Mouse (Mus musculus): ENCODE measurements around the gene Snapc4. TPM values are rescaled to one million over a fixed set of nuclear protein-coding genes. Genes with fewer than 3 reads are reported as not detected.
"Not testable (repeated sequence)": the region's sequence is repeated elsewhere in the genome, so short reads cannot be mapped to it uniquely, and the experiment has no call there.

Gene Snapc4
- polyA plus RNA-seq, 1 experiment = 69.7 TPM

GRCm38 (mm10) chr2:26380871-26381270 is 418 bp upstream of the Snapc4 start:
- DNase-seq (ENCODE audit: low read depth) = not testable (repeated sequence)

DNA sequence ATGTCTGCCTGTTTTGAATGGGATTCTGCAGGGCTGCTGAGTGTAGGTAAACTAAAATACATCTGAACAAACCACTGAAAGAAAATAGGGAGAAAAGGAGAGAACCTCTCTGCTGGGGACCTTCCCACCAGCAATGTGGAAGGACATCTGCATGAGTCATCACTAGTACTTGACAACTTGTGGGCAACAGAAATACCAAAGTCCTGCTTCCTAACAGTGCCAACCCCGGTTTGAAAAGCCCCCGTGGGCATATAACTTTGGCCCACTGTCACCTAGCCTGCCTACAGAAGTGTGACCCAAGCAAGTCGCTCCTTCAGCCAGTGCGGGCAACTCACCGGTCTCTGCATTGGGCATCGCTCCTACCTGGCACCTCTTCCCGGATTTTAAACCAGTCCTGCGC is 8.1 kb downstream of the Snapc4 start:
- DNase-seq (ENCODE audit: low read depth) = no peak

DNA sequence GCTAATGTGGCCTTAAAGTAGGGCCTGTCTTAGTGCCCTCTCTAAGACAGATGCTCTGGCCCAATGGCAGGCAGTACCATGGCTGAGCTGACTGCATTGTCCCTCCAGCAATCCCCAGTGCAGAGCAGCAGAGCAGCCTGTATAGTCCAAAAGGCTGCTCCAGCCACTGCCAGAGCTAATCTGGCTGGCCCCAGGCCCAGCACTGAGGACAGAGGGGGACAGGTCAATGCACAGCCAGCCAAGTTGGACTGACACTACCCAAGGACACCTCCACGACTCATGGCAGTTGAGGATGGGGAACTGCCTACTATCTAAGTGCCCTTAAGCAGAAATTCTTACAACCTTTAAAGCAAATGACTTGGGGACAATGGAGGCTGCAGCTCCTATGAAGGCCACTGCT is 11.9 kb downstream of the Snapc4 start:
- DNase-seq (ENCODE audit: low read depth) = no peak

GRCm38 (mm10) chr2:26367911-26368310 is 12.5 kb downstream of the Snapc4 start:
- DNase-seq (ENCODE audit: low read depth) = no peak

DNA sequence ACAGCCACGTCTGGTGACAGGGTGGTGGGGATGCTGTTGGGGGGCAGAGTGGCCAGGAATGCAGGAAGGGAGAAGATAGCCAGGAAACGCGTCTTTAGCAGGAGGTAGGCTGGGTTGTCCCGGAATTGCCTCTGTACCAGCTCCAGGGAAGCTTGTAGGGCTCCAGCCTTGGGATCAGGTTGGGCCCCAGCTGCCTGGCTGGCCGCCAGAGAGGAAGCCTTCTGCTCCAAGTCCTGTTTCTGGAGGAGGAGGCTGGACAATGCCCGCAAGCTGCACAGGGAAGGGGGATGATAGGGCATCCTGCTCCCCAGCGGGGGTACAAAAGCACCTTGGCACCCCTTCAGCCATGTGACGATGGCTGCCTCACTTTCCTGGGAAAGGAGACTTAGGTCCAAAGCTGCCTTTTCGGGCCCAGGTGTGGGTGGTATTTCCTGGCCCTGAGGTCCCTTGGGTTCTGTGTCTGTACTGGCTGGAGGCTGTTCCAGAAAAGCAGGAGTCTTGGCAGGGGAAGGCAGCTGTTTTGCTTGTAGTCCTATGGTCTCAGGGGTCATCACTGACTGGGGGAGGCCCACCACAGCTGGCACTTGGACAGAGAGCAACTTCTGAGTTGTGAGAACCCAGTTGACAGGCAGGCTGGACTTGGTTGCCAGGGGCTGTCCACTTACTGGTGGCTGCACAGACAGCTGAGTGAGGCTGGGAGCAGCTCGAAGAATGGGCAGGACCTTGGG is 15.6 kb downstream of the Snapc4 start:
- no peak for DNase-seq (ENCODE audit: low read depth)

DNA sequence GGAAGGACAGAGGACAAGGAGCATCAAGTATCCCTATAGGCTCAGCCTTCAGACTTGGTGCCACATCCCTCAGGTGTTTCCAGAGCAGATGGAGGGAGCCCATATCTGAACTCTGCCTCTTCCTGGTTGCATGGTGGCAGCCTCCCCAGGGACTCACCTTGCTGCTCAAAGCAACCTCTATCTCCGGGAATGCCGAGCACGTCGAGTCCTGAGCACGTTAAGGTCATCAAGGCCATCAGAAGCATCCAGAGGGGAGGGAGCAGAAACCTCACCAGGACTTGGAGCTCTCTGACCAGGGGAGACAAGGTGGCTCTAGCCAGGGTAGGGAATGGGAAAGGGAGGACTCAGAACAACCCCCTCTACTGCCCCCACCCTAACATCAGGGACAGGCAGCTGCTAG is 17.0 kb downstream of the Snapc4 start:
- DNase-seq (ENCODE audit: low read depth) = no peak

DNA sequence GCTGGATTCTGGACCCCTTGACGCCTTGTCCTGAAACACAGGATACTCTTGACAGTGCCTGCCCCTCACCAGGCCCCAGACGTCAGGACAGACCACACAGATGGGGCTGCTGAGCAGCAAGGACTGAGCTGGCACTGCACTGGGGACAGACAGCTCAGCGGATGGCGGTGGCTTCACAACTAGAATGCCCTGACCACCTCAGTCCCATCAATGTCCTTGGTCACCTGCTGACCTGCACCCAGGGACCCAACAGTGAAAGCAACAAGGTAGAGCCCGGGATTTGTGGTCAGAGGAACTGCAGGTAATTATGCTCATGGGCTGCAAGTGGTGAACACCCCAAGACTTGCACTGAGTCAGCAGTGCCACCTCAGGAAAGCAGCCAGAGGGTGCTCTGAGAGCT is 17.5 kb downstream of the Snapc4 start:
- no peak for DNase-seq (ENCODE audit: low read depth)

GRCm38 (mm10) chr2:26360772-26361171 is 19.7 kb downstream of the Snapc4 start, which contains the start of gene Card9:
Card9 (minus strand) TSS chr2:26360918.
- no peak for DNase-seq (ENCODE audit: low read depth)

DNA sequence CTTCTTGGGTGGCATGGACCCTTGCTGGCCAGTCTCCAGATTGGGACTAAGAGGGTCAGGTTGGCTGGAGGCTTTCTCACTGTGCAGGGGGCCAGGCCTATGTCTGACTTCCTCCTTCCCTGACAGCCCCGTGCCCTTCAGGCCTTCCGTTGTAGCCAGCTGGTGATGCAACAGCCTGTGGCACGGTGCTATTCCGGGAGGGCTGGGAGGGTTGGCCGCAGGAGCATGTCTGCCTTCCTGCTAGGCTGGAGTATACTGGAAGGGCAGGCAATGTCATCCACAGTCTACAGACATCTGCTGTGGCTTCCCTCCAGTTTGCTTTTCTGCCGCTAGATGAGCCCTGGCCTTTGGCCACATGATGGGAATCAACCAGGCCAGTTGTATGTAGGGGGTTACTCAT is 20.5 kb downstream of the Snapc4 start:
- no peak for DNase-seq (ENCODE audit: low read depth)

DNA sequence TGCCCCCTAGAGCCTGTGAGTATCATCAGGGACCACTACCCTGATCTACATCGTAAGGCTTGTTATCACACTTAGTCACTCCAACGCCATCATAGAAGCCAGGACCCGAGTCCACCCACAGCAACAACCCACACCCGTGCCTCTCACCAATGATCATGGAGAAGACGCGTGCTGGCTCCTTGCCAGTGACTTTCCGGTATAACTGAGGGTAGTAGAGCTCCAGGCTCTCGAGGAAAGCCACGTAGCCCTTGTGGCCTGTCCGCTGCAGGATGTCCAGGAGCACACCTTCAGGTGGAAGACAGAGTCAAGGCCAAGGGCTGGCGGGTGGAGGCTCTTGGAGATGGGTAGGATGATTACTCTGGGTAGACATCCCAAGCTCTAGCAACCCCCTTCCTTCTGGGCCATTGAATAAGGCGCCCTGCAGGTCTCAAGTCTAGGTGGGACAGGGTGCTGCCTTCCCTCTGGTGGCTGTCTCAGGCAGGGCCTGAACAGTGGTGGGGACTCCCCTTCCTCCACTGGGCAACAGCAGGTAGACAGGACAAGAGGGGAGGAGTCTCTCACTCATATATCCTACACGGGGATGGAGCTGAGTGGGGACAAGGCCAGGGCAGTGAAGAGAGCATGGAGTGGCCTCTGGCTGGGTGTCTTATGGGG is 21.7 kb downstream of the Snapc4 start:
- no peak for DNase-seq (ENCODE audit: low read depth)

DNA sequence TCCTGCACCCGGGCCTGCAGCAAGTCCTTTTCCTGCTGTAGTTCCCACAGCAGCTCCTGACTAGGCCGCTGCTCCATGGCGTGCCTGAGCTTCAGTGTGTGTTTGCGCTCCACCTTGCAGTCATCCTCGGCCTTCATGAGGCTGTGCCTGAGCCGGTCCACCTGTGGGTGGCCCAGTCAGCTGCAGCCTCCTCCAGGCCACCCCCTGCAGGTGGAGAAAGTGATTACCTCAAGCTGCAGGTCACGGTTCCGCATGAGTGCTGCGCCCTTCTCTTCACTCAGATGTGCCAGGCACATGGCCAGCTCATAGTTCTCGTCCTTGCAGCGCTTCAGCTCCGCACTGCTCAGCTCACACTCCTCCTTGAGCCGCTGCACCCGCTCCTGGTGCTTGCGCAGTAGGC is 23.0 kb downstream of the Snapc4 start:
- DNase-seq (ENCODE audit: low read depth) = no peak

DNA sequence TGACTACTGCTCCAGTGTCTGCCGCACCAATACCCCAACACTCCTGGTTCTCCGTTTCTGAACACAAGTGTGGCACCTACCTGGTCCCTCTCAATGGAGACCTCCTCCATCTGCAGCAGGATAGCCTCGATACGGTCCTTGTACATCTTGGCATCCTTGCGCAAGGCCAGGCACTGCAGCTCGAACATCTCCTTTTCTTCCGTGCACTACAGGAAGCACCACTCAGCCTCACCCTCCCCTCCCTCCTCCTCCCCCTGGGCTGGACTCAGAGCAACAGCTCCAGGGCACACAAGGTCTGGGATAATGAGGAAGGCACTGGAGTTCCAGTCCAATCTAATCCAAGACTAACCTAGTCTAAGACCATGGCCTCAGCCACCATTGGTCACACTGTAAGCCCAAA is 23.8 kb downstream of the Snapc4 start:
- no peak for DNase-seq (ENCODE audit: low read depth)

- DNase-seq (ENCODE audit: low read depth) = no peak
Measured at GRCm38 (mm10) chr2:26356231-26356630, 24.2 kb downstream of the Snapc4 start.

DNA sequence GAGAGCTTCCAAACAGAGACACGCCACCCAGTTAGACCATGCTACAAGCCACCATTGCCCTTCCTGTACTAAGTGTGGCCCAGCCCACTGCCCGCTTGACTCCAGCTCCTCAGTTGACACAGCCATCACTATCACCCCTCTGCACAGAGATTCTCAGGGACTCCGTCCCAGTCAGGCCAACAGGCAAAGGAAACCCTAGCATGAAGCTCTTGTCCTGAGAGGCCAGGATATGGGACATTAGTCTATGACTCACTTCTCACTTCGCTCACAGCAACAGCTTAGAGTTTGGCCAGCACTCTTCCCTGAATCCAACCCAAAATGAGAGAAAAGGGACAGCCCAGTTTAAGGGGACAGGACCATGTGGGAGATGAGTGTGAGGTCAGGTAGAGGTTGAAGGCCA is 26.1 kb downstream of the Snapc4 start:
- no peak for DNase-seq (ENCODE audit: low read depth)

GRCm38 (mm10) chr2:26353066-26353980 is 27.1 kb downstream of the Snapc4 start:
- DNase-seq (ENCODE audit: low read depth) = no peak

GRCm38 (mm10) chr2:26352291-26352910 is 28.1 kb downstream of the Snapc4 start:
- DNase-seq (ENCODE audit: low read depth) = no peak

DNA sequence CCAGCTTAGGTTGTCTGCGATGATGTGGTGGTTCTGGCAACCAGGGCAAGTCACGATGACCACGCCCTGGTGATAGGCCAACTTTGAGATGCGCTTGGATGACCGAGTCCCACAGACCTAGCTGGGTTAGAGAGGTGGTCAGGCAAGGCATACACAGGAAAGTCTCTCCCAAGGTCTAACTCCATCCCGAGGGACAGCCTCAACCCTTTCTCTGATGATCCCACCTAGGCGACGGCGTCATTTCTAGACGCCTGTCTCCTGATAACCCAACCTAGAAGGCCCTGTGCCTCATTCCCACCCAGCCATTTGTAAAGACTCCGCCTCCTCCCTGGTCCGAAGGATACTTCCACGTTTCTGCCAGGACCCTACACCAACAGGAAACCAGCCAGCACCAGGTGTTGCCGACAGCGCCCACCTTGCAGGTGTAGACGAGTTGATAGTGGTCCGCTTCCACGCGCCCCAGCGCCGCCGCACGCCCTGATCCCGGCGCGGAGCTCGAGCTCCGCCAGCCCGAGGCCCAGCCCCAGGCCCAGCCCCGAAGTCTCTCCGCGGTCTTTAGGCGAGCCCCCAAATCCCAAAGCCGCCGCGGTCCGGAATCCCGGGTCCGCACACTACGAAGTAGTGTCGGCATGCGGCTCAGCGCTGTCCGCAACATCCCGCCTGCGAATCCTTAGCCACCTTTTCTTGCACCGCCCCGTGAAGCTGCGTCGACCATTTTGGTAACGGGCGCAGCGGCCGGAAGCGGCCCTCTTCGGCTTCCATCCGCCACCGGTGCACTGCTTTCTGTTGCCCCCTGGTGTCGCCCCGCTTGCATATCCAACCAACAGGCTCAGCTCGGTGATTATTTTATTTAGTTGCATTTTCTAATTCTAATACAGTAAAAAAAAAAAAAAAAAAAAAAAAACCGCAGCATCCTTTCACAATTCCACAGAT is 28.8 kb downstream of the Snapc4 start, which contains the start of gene Dnlz:
Dnlz (minus strand) TSS at position 753 of the 933 bp plus-strand sequence.
- no peak for DNase-seq (ENCODE audit: low read depth)

GRCm38 (mm10) chr2:26348241-26348640 is 32.2 kb downstream of the Snapc4 start:
- no peak for DNase-seq (ENCODE audit: low read depth)

- DNase-seq (ENCODE audit: low read depth) = no peak
Measured at GRCm38 (mm10) chr2:26342609-26343490, 37.6 kb downstream of the Snapc4 start.

GRCm38 (mm10) chr2:26342044-26342443 is 38.4 kb downstream of the Snapc4 start:
- DNase-seq (ENCODE audit: low read depth) = no peak

All from gonadal fat pad, adult 2 months (tissue).